Mouse (Mus musculus) gastrocnemius, adult 2 months (tissue): Measurements from ENCODE around the gene Ptbp1. TPM values are rescaled to one million over a fixed set of nuclear protein-coding genes. Genes with fewer than 3 reads are reported as not detected.
A peak's percentile ranks its signal among the peaks of the same experiment; 100 is the strongest.

Source experiments
- DNase-seq: peaks from one replicate; pipeline ENCODE4 v3.0.0; 2022
- H3K27ac ChIP-seq: fragments of 200-600 bp; 2 replicates; pipeline ENCODE4 v1.8.1; 2022; ENCODE audit warnings: mild to moderate bottlenecking
- H3K4me3 ChIP-seq: fragments of 200-600 bp; 2 replicates; pipeline ENCODE4 v1.8.1; 2022; ENCODE audit warnings: mild to moderate bottlenecking, moderate library complexity
- CTCF ChIP-seq: fragments of 200-600 bp; IDR thresholded peaks from 2 replicates; pipeline ENCODE4 v1.8.1; 2022; ENCODE audit warnings: antibody characterized with exemption, mild to moderate bottlenecking, moderate library complexity
- intact Hi-C: fragments of 180-260 bp; cut with DNase I; formaldehyde crosslinking; loops from one replicate; pipeline ENCODE4 v1.15.1; 2025
- total RNA-seq, 2 experiments: library from RNA; stranded (reverse); gene quantifications; 2 replicates each; pipeline ENCODE4 v1.2.3; 2021

The Ptbp1 gene
- total RNA-seq, 2 experiments from 2014 or later = 18.8 to 25.1 TPM

DNA sequence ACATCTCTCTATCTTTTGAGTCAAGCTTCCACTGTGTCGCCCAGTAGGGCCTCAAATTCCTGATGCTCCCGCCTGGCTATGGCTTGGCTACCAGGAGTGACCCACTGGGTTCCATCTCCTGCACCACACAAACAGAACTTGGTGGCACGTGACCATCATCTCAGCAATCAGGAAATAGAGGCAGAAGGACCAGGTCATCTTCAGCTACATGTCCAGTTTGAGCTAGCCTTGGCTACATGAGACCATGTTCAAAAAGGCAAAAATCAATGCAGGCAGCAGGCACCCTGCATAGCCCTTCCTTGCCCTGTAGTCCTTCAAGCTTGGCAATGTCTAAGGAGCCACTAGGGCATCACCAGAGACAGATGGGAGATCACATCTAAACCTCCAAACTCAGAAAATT lies 14.1 kb upstream of the Ptbp1 start:
- no peak for TF ChIP-seq CTCF
- no peak overlapping the region for H3K4me3 ChIP-seq
- H3K27ac ChIP-seq = peak overlapping the region; percentile 90
- no peak for DNase-seq
- intact Hi-C loops = no loop called here

DNA sequence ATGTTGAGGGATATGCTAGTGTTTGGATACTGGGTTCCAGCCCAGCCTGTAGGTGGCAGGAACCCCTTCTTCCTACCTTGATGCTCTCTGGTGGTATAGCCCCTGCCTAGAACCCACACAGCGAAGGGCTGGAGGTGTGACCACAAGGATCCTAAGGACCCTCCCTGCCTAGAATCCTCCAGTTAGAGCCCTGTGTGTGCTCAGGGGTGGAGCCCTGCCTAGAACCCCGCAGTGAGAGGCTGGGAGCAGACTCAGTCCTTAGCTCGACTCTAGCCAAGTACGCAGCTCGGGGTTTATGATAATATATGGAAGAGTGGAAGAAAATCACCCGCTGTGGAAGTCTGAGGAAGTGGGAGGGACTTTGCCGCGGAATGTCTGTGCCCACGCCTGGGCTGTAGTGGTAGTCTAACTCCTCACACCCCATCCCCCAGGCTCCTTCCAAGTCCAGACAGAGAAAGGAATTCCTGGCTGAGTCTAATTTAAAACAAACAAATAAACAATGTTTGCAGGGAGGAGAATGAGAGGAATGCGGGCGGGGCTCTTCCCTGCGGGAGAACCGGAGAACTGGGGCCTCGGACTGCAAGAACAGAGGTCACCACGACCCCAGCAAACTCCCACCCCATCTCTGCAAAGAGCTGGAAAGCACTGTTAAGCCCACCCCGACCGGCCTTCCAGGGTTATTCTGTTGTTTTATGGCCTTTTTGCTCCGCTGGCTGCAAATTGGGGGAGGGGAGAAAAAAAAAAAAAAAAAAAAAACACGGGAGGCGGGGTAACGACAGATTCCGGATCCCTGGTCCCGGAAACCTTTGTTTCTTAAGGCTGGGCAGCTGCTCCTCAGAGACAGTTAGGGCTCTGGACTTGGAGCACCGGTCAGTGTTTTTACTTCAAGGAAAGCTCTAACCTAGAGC lies 13.3 kb upstream of the Ptbp1 start:
- intact Hi-C loops = no loop called here
- H3K4me3 ChIP-seq = peak overlapping the region; percentile 75
- TF ChIP-seq CTCF = peak; percentile 13; the same call in 1 of the 2 replicates
- H3K27ac ChIP-seq = peak overlapping the region; percentile 90
- DNase-seq = peak; percentile 59

DNA sequence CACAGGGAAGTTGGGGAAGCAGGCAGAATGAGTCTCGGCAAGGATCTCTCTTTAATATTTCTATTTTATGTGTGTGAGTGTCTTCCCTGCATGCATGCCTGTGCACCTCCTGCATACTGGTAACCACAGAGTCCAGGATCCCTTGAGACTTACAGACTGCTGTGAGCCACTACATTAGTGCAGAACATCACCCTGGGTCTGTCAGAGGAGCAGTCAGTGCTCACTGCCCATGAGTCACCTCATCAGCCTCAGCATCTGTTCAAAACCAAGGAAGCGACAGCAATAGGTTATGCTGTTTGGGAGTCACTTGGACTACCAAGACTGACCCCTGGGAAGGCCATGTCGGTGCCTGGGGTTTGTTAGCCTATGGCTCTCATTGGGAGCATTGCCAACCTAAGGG lies 11.9 kb upstream of the Ptbp1 start:
- H3K27ac ChIP-seq = 0 out of 2 replicates have a peak overlapping the region, but pooled peaks have one; percentile 20

DNA sequence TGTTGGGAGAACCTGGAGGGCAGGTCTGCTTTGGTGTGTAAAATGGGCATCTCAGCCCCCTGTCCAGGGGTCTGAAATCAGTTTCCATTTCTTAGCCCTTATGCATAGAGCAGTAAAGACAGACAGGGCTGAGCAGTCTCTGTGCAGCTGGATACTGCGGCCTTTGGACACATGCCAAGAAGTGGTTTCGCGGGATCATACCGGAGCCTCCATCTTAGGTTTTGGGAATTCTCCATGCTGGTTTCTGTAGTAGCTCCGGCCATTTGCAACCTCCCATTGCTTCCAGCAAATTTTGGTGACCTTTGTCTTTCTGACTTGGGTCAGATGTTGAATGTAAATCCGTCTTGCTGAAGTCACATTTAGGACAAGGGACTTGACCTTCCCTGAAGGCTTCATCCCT lies 10.8 kb upstream of the Ptbp1 start:
- no peak for DNase-seq
- intact Hi-C loops = no loop called here
- Histone ChIP-seq H3K27ac (no peak overlapping the region), H3K4me3 (no peak overlapping the region)
- no peak for TF ChIP-seq CTCF

More for the DNA sequence above, 11.9 kb upstream of the Ptbp1 start:
- DNase-seq = no peak
- intact Hi-C loops = no loop called here
- TF ChIP-seq CTCF = no peak
- H3K4me3 ChIP-seq = no peak overlapping the region

DNA sequence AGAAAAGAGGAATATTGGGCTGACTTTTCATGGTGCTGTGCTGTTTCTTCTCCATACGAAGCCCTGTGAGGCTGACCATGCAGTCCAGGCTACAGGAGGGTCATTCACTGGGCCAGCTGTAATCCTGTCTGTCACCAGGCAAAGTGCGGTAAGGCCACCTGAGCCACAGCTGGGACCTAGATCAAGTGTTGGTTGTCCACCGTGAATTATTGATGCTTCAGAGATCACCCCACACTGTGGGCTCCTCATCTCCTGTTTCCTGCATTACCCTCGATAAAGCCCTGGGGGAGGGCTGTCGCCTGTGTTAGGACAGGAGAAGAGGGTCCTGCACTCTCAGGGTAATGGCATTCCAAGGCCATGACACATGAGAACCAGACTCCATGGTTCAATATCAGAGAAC lies 7.7 kb upstream of the Ptbp1 start:
- Histone ChIP-seq H3K27ac (no peak overlapping the region), H3K4me3 (no peak overlapping the region)
- DNase-seq = no peak
- intact Hi-C loops = no loop called here
- no peak for TF ChIP-seq CTCF

DNA sequence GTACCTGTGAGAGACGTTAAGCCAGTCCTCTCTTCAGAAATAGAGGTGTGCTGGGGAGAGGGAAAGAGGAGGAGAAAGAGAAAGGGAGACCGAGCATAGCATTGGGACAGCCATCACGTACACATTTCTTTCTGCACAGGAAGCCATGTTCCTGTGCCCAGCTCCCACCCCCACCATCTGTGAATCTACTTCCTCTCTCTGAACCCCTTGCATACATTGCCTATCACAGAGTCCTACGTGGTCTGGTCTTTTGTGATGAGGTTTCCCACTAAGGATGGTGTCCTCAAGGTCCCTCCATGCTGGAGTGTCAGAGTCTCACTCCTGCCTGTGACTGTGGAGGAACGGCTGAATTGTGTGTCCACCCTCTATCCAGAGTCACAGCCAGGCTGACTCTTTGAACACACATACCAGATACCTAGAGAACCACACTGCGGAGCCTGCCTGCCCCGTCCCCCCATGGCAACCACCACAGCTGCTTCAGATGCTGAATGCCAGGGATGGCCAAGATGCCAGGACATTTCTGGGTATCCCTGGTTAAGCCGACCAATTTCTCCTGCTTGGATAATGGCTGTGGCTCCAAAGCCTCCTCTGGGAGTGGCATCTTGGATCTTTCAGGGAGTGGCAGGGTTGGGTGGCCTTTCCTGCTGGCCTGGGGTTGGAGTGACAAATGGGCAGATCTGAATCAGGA lies 4.1 kb upstream of the Ptbp1 start:
- H3K27ac ChIP-seq = no peak overlapping the region
- no peak for DNase-seq
- TF ChIP-seq CTCF = no peak
- intact Hi-C loops = loop anchor here (5.0 kb wide), 1 partner anchor 68 kb away; no protein-coding TSS in a partner anchor
- no peak overlapping the region for H3K4me3 ChIP-seq

DNA sequence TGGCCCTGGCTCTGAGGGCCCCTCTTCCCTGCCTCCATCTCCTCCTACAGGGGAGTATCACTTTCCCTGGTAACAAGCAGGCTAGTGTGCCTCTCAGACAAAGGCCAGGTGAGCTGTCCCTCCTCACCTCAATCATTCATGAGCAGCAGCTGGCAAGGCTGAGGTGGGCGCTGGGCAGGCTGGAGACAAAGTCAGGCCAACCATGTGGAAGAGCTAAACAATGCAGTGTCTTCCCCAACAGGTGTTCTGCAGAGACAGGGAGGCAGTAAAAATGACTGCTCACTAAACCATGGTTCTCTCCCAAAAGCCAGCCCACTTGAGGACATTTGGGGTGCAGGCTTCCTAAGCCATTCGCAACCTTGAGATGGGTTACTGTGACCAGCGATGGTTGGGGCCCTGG lies 2.6 kb upstream of the Ptbp1 start:
- TF ChIP-seq CTCF = no peak
- intact Hi-C loops = loop anchor here (2.0 to 5.0 kb wide), 3 partner anchors 13 to 69 kb away; no protein-coding TSS in a partner anchor

DNA sequence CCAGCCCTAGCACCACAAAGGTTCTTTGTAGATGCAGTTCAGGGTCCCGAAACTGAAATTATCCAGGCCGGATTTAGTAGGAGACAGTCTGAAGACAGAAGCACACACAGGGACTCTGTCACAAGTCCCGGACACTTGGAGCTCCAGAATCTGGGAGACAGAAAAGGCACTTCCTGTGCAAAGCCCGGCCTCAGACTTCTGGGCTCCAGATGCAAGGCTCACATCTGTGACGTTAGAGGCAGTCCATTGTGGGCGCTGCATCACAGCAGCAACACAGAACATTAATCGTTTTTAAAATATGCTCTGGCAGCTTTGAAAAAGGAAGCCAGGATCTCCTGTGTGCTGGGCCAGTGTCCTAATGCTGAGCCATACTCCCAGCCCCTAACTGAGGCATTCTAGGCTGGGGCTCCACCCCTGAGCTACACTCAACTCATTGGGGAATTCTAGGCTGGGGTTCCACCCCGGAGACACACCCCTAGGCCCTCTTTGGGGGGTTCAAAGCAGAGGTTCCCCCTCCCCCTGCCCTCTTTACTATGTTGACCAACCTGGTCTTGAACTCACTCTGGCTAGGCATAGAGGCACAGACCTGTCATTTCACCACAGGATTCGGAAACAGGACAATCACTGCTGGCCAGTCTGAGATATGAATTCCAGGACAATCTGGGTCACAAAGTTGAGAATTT lies 2.0 kb upstream of the Ptbp1 start:
- DNase-seq = peak; percentile 54
- intact Hi-C loops = loop anchor here (2.0 to 5.0 kb wide), 3 partner anchors 13 to 70 kb away; no protein-coding TSS in a partner anchor
- peak overlapping the region; percentile 99 for H3K27ac ChIP-seq
- no peak for TF ChIP-seq CTCF
- H3K4me3 ChIP-seq = peak overlapping the region; percentile 84

More for the DNA sequence above, 2.6 kb upstream of the Ptbp1 start:
- no peak for DNase-seq
- Histone ChIP-seq H3K4me3 (peak overlapping the region; percentile 84), H3K27ac (peak overlapping the region; percentile 99)

DNA sequence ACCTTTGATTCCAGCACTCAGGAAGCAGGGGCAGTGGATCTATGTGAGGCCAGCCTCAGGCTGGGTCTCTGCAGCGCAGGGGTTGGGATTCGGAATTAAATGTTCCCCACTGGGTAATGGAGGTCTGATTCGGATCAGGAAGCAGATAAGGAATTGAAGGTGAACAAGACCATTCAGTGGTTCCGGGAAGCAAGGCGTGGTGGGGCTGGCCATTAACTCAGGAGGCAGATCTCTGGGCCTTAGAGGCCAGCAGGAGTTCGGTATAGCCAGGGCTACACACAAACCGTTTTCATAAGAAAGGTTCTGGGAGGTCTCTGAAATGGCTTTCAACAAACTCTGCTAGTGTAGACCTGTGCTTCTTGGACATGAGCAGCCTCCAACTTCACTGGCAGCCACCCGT lies 1.4 kb upstream of the Ptbp1 start:
- no peak for DNase-seq
- H3K27ac ChIP-seq = peak overlapping the region; percentile 99
- H3K4me3 ChIP-seq = peak overlapping the region; percentile 84
- no peak for TF ChIP-seq CTCF
- intact Hi-C loops = loop anchor here (2.0 to 5.0 kb wide), 3 partner anchors 14 to 71 kb away; no protein-coding TSS in a partner anchor

DNA sequence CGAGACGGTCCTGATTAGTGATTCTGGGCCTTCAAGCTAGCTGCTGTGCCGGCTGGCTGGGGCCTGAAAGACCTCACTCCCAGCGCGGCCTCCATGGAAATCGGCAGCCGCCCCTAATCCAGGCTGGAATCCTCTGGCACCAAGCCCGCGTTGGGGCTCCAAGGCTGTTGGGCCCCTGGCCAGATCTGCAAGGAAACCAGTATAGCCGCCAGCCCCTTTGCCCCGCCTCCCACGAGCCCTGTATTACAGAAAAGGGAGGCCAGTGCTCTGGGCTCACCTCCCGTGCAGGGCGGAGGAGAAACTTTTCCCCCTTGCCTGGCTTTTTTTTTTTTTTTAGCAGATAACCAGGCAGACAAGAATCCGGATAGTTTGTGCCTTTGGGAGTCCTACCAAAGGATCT lies 835 bp upstream of the Ptbp1 start:
- peak overlapping the region; percentile 84 for H3K4me3 ChIP-seq
- no peak for TF ChIP-seq CTCF
- intact Hi-C loops = loop anchor here (2.0 to 5.0 kb wide), 3 partner anchors 15 to 71 kb away; no protein-coding TSS in a partner anchor
- H3K27ac ChIP-seq = peak overlapping the region; percentile 99
- peak; percentile 97 for DNase-seq

DNA sequence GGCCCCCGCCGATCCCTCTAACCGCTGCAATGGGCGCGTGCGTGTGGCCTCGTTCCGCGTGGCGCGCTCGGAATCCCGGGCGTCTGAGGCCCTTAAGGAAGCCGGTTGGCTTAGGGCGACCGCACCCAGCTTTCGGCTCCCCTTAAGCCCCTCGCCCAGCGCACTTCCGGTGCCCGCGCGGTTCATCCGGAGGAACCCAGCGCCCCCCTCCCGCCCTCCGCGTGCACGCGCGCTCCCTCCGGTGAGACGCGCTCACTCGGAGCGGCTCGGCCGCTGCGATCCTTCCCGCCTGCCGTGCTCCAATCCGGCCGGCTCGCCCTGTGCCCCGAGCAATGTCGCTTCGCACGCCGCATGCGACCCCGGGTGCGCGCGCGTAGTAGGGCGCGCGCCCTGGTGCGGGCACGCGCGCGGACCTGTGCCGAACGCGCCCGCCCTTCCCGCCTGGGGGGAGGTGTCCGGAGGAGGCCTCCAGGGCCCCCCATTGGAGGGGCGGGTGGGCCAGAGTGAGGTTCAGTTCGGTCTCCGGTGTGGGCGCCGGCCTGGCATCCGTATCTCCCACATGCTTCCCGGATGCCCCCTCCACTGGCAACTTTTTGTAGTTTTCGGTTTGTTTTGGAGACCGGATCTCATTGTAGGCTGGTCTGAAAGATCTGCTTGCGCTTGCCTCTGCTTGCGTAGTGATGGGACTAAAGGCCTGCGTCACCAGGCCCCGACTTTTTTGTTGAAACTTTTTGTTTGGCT lies 744 bp downstream of the Ptbp1 start:
- DNase-seq = peak; percentile 84
- TF ChIP-seq CTCF = no peak
- intact Hi-C loops = loop anchor here (5.0 kb wide), 1 partner anchor 73 kb away; no protein-coding TSS in a partner anchor
- Histone ChIP-seq H3K27ac (peak overlapping the region; percentile 100), H3K4me3 (peak overlapping the region; percentile 95)
